Mouse (Mus musculus): Measurements from ENCODE around the gene Napepld.
"Not testable (repeated sequence)": the region's sequence is repeated elsewhere in the genome, so short reads cannot be mapped to it uniquely, and the experiment has no call there.

Napepld gene

GRCm38 (mm10) chr5:21706546-21706945 is 5.3 kb upstream of the Napepld start:
- no peak for DNase-seq (ENCODE audit: low spot score)

GRCm38 (mm10) chr5:21703708-21704107 is 2.5 kb upstream of the Napepld start:
- no peak for DNase-seq (ENCODE audit: low spot score)

- DNase-seq (ENCODE audit: low spot score) = no peak
Measured at GRCm38 (mm10) chr5:21702873-21703475, 1.8 kb upstream of the Napepld start.

- DNase-seq (ENCODE audit: low spot score) = no peak
Measured at GRCm38 (mm10) chr5:21702009-21702364, 791 bp upstream of the Napepld start.

GRCm38 (mm10) chr5:21700934-21701333 is 262 bp downstream of the Napepld start:
- no peak for DNase-seq (ENCODE audit: low spot score)

- no peak for DNase-seq (ENCODE audit: low spot score)
Measured at GRCm38 (mm10) chr5:21700272-21700821, 849 bp downstream of the Napepld start.

GRCm38 (mm10) chr5:21699555-21699954 is 1.6 kb downstream of the Napepld start:
- DNase-seq (ENCODE audit: low spot score) = not testable (repeated sequence)

- DNase-seq (ENCODE audit: low spot score) = no peak
Measured at GRCm38 (mm10) chr5:21694854-21695490, 6.2 kb downstream of the Napepld start.

GRCm38 (mm10) chr5:21693372-21693870 is 7.8 kb downstream of the Napepld start:
- DNase-seq (ENCODE audit: low spot score) = no peak

- no peak for DNase-seq (ENCODE audit: low spot score)
Measured at GRCm38 (mm10) chr5:21692230-21692629, 9.0 kb downstream of the Napepld start.

- no peak for DNase-seq (ENCODE audit: low spot score)
Measured at GRCm38 (mm10) chr5:21687042-21687441, 14.2 kb downstream of the Napepld start.

- DNase-seq (ENCODE audit: low spot score) = no peak
Measured at GRCm38 (mm10) chr5:21685001-21685400, 16.2 kb downstream of the Napepld start.

- no peak for DNase-seq (ENCODE audit: low spot score)
Measured at GRCm38 (mm10) chr5:21683811-21684210, 17.4 kb downstream of the Napepld start.

- DNase-seq (ENCODE audit: low spot score) = no peak
Measured at GRCm38 (mm10) chr5:21680940-21681339, 20.3 kb downstream of the Napepld start.

GRCm38 (mm10) chr5:21680029-21680428 is 21.2 kb downstream of the Napepld start:
- DNase-seq (ENCODE audit: low spot score) = no peak

GRCm38 (mm10) chr5:21678363-21678762 is 22.8 kb downstream of the Napepld start:
- DNase-seq (ENCODE audit: low spot score) = no peak

- no peak for DNase-seq (ENCODE audit: low spot score)
Measured at GRCm38 (mm10) chr5:21677939-21678338, 23.3 kb downstream of the Napepld start.

GRCm38 (mm10) chr5:21675494-21675893 is 25.7 kb downstream of the Napepld start:
- no peak for DNase-seq (ENCODE audit: low spot score)

GRCm38 (mm10) chr5:21675019-21675418 is 26.2 kb downstream of the Napepld start:
- no peak for DNase-seq (ENCODE audit: low spot score)

GRCm38 (mm10) chr5:21673742-21674141 is 27.5 kb downstream of the Napepld start:
- DNase-seq (ENCODE audit: low spot score) = no peak

GRCm38 (mm10) chr5:21672812-21673635 is 28.2 kb downstream of the Napepld start:
- no peak for DNase-seq (ENCODE audit: low spot score)

- no peak for DNase-seq (ENCODE audit: low spot score)
Measured at GRCm38 (mm10) chr5:21669307-21669706, 31.9 kb downstream of the Napepld start.
